Mouse (Mus musculus) ES-E14 (cell line): ENCODE results near the gene Gadd45a. TPM values are rescaled to one million over a fixed set of nuclear protein-coding genes. Genes with fewer than 3 reads are reported as not detected.

Source experiments
- DNase-seq: peaks from one replicate; pipeline ENCODE4 v3.0.0-alpha.2; 2013; ENCODE audit warnings: low read depth, low spot score
- H3K27ac ChIP-seq: 2 replicates; pipeline ENCODE4 v1.5.1; 2012; ENCODE audit warnings: low read depth, mild to moderate bottlenecking, low read length, moderate library complexity, mixed read lengths; ENCODE audit not compliant: poor library complexity, insufficient read depth, severe bottlenecking
- H3K36me3 ChIP-seq: 2 replicates; pipeline ENCODE4 v1.6.1; 2012; ENCODE audit warnings: mild to moderate bottlenecking, low read length, moderate library complexity, mixed read lengths; ENCODE audit not compliant: control insufficient read depth, poor library complexity, insufficient read depth, severe bottlenecking
- H3K4me1 ChIP-seq, 2 experiments: fragments of 150-350 bp in 1 of 2; sonication (generic) in 1 of 2; 2 replicates each; pipeline ENCODE4 v1.6.1; 2012; ENCODE audit warnings: low read length in 2 of 2, mild to moderate bottlenecking in 1 of 2, mixed read lengths in 1 of 2; ENCODE audit not compliant: control insufficient read depth in 2 of 2, insufficient read depth in 2 of 2, poor library complexity in 1 of 2
- H3K4me3 ChIP-seq, 2 experiments: fragments of 150-350 bp in 1 of 2; sonication (generic) in 1 of 2; 2 replicates each; pipeline ENCODE4 v1.5.1; 2012; ENCODE audit warnings: low read length in 2 of 2, low read depth in 1 of 2, mild to moderate bottlenecking in 1 of 2, mixed read lengths in 1 of 2; ENCODE audit not compliant: insufficient read depth in 1 of 2, poor library complexity in 1 of 2, severe bottlenecking in 1 of 2
- H3K9ac ChIP-seq: 2 replicates; pipeline ENCODE4 v1.6.1; 2012; ENCODE audit warnings: low read depth, mild to moderate bottlenecking, low read length, mixed read lengths; ENCODE audit not compliant: poor library complexity, insufficient read depth, severe bottlenecking
- H3K9me3 ChIP-seq: fragments of 150-350 bp; sonication (generic); 2 replicates; pipeline ENCODE4 v1.6.1; 2012; ENCODE audit warnings: low read depth, mild to moderate bottlenecking, low read length; ENCODE audit not compliant: control insufficient read depth, insufficient read depth
- CHD2 ChIP-seq: IDR thresholded peaks from 2 replicates; pipeline ENCODE4 v1.6.1; 2014; ENCODE audit warnings: mild to moderate bottlenecking, low read depth, low read length, inconsistent platforms
- HCFC1 ChIP-seq: IDR thresholded peaks from 2 replicates; pipeline ENCODE4 v1.6.1; 2012; ENCODE audit warnings: low read length, inconsistent platforms, borderline replicate concordance; ENCODE audit not compliant: insufficient read depth
- MAFK ChIP-seq: IDR thresholded peaks from 2 replicates; pipeline ENCODE4 v1.6.1; 2014; ENCODE audit warnings: mild to moderate bottlenecking, low read depth, low read length, inconsistent platforms; ENCODE audit not compliant: insufficient read depth
- ZC3H11A ChIP-seq: IDR thresholded peaks from 2 replicates; pipeline ENCODE4 v1.6.1; 2012; ENCODE audit warnings: low read depth, mild to moderate bottlenecking, inconsistent platforms, low read length, borderline replicate concordance
- ZNF384 ChIP-seq: IDR thresholded peaks from 2 replicates; pipeline ENCODE4 v1.6.1; 2012; ENCODE audit warnings: low read depth, low read length, inconsistent platforms
- in situ Hi-C, 2 experiments: fragments of 600-800 bp; cut with MboI; formaldehyde crosslinking; loops; one replicate each; pipeline ENCODE4 v1.15.1; 2025; ENCODE audit warnings: low sequenced_read_pairs in 2 of 2, inconsistent platforms in 1 of 2; ENCODE audit not compliant: unreplicated experiment in 2 of 2
- total RNA-seq: library from RNA; depleted of rRNA; stranded (reverse); fragments of 300-350 nt; gene quantifications from 2 replicates; pipeline ENCODE4 v1.2.3, GENCODE M21; 2012

Gene Gadd45a
- total RNA-seq, 1 experiment, result 49.1 TPM

DNA sequence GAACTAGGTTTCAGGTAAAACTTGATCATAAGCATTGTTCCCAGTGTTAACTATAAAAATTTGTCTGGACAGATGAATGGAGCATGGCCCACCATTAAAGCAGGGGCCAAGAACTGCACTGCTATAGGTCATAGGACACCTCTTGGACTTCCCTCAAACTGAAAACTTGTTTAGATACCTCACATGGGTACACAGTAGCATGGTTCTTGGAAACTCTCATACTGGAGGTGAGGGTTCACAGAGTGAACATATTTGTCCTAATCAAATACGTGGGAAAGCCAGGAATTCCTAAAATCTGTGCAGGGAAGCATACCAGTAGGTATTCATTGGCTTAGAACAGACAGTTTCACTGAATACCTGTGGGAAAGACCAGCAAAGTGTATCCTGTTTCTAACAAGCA lies 41.0 kb downstream of the Gadd45a start:
- H3K4me1 ChIP-seq, result no peaks in the 10 kb centered on the region
- DNase-seq, result no peak
- in situ Hi-C loops, result no loop called here
- no peak overlapping the region for H3K4me3 ChIP-seq
- H3K9ac ChIP-seq, result no peak overlapping the region
- H3K36me3 ChIP-seq, result peaks cover 2% of the 10 kb centered on the region; the same call in 1 of the 2 replicates
- H3K9me3 ChIP-seq, result no peaks in the 10 kb centered on the region
- TF ChIP-seq HCFC1 (no peak), CHD2 (no peak), MAFK (no peak), ZC3H11A (no peak), ZNF384 (no peak)
- H3K27ac ChIP-seq, result no peak overlapping the region

DNA sequence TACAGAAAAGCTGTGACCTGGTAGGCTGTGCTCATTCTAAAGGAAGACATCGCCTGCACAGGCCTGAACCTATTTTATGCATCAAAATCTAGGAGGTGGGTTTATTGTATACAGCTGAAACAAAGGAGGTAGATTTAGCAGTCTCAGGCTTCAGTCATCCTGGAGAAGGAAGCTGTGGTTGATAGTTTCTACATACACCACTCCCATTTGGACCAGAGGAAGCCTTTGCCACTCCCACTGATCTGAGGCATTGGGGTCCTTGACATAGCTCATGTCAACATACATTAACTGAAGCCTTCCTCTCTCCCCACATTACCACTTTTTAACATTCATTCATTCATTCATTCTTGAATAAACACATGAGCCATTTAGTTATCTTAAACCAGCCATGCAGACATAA lies 41.4 kb downstream of the Gadd45a start:
- in situ Hi-C loops, result no loop called here
- no peaks in the 10 kb centered on the region for H3K9me3 ChIP-seq
- no peak overlapping the region for H3K9ac ChIP-seq

DNA sequence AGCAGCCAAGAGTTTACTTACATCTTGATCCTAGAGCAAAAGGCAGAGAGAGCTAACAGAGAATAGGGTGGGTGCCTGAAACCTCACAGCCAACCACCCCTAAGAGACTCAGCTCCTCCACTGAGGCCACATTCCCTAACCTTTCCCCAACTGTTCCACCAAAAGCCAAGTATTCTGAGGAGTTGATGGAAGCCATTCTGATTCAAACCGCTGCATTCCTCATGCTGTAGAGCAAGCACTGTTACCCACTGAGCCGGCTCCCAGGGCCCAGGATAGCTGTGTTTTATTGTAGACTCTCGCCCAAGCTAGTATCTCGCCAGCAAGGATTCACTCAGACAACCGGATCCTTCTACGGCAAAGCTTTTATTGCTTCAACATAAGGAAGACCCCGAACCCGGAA lies 42.3 kb downstream of the Gadd45a start:
- H3K27ac ChIP-seq, result no peak overlapping the region
- no peaks in the 10 kb centered on the region for H3K9me3 ChIP-seq
- H3K36me3 ChIP-seq, result peaks cover under 1% of the 10 kb centered on the region; the same call in 1 of the 2 replicates
- no peak for TF ChIP-seq ZNF384
- no peak for TF ChIP-seq MAFK
- TF ChIP-seq HCFC1, result no peak
- TF ChIP-seq CHD2, result no peak
- TF ChIP-seq ZC3H11A, result no peak
- H3K9ac ChIP-seq, result no peak overlapping the region
- in situ Hi-C loops, result no loop called here
- DNase-seq, result no peak
- no peaks in the 10 kb centered on the region for H3K4me1 ChIP-seq
- no peak overlapping the region for H3K4me3 ChIP-seq

More for the DNA sequence above, 41.4 kb downstream of the Gadd45a start:
- DNase-seq, result no peak
- Histone ChIP-seq H3K4me1 (no peaks in the 10 kb centered on the region), H3K27ac (no peak overlapping the region), H3K4me3 (no peak overlapping the region), H3K36me3 (peaks cover 2% of the 10 kb centered on the region; the same call in 1 of the 2 replicates)
- TF ChIP-seq ZC3H11A, result no peak
- TF ChIP-seq MAFK, result no peak
- TF ChIP-seq ZNF384, result no peak
- no peak for TF ChIP-seq HCFC1
- TF ChIP-seq CHD2, result no peak

- no peak for DNase-seq
- Histone ChIP-seq H3K9me3 (no peaks in the 10 kb centered on the region), H3K36me3 (peaks cover 2% of the 10 kb centered on the region; the same call in 1 of the 2 replicates), H3K4me3 (no peak overlapping the region), H3K9ac (no peak overlapping the region), H3K27ac (no peak overlapping the region), H3K4me1 (no peaks in the 10 kb centered on the region)
- in situ Hi-C loops, result no loop called here
- TF ChIP-seq ZC3H11A (no peak), CHD2 (no peak), HCFC1 (no peak), MAFK (no peak), ZNF384 (no peak)
Observed at GRCm38 (mm10) chr6:66992786-66993185, 44.5 kb downstream of the Gadd45a start.

- Histone ChIP-seq H3K9me3 (no peaks in the 10 kb centered on the region), H3K36me3 (peaks cover 2% of the 10 kb centered on the region; the same call in 1 of the 2 replicates), H3K9ac (no peak overlapping the region), H3K4me3 (no peak overlapping the region), H3K27ac (no peak overlapping the region), H3K4me1 (no peaks in the 10 kb centered on the region)
- no peak for DNase-seq
- in situ Hi-C loops, result no loop called here
- TF ChIP-seq HCFC1, result no peak
- no peak for TF ChIP-seq ZNF384
- TF ChIP-seq CHD2, result no peak
- no peak for TF ChIP-seq ZC3H11A
- TF ChIP-seq MAFK, result no peak
Observed at GRCm38 (mm10) chr6:66992232-66992631, 45.0 kb downstream of the Gadd45a start.
